Mouse (Mus musculus) spleen, postnatal 36 days (tissue): ENCODE measurements around the gene Chchd6.

Source experiments
- DNase-seq, 2 experiments: peaks; one replicate each; pipeline ENCODE4 v3.0.0; 2022; ENCODE audit warnings: low spot score in 2 of 2, mixed read lengths in 1 of 2

The Chchd6 gene

DNA sequence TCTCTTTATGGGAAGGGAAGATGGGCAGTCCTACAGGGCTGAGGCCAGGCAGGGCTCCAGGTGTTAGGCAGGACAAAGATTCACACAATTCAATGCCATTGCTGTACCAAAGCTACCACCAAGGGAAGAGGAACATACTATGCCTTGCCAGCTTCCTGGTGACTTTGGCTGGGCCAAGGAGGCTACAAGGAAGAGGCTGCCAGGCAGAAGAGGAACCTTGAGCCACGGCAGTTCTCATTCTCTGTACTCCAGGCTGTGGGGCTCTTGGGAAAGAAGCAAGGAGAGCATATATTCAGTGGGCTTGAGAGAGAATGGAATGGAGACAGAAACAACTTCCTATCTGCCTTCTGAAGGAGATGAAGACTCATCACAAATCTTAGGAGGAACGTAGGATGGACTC, 190.5 kb downstream of the Chchd6 start:
- DNase-seq = no peak

DNA sequence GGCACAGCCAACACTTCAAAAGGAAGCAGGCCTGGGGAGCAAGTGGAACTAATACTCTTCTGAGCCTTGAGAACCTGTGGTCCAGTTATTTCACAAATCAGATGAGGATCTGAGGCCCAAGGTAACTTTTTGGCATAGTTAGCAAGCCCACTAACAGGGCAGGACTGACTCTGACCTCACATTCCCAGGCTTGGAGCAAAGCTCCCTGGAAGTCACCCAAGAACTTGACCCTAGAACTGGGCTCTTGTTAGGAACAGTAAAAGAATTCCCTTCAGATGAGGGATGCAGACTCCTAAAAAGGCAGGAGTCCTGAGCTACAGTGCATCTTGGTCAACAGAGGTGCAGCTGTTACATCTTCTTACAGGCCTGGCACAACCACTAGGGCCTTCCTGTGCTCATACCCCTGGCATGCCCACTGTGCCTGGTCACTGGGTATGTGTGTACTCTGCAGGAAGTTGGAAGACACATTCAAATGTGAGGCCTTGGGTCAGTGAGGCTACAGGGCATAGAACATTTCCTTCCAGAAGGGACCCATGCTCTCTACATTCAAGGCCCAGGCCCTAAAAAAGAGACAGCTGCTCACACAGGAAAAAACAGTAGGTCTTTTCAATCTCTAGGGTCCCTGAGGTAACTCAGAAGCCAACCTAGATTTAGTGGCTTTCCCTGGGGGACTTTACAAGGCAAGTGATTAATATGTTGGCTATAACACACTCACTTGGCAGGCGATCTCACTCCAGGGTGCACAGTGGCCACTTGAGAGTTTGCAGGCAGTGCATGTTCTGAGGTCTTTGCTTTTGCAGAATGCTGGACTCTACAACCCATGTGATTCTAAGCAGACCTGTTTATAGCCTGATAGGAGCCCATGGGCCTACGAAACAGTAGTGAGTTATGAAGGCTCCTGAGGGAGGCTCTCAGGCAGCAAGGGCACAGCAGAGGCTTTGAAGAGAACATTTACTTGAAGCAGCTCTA, 191.9 kb downstream of the Chchd6 start:
- DNase-seq = no peak

DNA sequence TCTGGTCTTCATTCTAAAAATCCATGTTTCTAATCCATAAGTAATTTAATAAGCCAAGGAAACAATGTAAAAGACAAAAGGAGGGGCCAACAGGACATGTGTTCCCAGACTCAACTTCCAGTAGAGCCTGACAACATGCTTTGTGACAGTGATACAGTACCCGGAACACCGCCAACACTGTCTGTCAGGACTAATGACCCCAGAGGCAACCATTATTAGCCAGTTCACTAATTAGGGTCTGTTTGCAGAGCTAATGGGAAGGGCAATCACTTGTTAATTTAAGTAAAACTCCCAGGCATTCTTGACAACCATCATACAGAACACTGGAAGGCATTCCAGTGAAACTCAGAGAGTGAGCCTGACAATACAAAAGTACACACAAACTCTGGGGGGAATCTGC, 193.0 kb downstream of the Chchd6 start:
- DNase-seq = no peak

GRCm38 (mm10) chr6:89399564-89399963, 195.9 kb downstream of the Chchd6 start:
- no peak for DNase-seq

DNA sequence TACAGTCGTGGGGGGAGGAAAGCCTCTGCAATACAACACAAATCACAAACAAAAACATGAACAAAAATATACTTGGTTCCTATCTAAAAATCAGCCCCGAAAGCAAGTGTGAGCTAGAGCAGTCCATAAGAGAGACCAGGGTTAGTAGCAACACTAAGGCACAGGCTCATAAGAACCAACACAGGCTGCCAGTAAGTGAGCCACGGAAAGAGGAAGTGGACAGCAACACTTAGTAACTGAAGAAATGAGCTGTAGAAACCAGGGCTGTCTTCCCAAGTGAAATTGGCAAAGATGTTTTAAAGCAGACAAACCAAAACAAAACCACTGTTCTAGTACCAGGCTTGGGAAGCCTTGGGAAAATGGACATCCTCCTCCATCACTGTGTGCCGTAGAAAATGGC, 197.5 kb downstream of the Chchd6 start:
- peak in 1 of 2 experiments; percentile 14 for DNase-seq

GRCm38 (mm10) chr6:89393820-89394219, 201.6 kb downstream of the Chchd6 start:
- DNase-seq = no peak

- DNase-seq = no peak
Observed at GRCm38 (mm10) chr6:89392213-89392612, 203.2 kb downstream of the Chchd6 start.

DNA sequence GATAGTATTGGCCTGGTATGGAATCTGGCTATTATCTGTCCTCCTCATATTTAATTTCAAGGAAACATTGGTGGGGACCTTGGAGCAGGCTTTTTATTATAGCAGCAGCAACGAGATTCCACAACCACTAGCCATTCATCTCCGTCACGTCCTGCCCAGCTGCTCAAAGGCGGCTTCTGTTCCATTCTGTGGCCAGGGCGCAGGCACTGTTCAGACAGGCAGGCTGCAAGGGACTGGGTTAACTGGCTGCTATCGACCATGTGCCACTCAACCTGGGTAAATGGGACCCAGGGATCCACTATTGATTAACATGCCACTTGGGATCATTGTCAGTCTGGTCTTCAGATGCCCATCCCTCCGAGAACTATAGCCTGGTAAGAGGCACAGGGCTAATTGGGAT, 205.7 kb downstream of the Chchd6 start:
- DNase-seq = no peak

DNA sequence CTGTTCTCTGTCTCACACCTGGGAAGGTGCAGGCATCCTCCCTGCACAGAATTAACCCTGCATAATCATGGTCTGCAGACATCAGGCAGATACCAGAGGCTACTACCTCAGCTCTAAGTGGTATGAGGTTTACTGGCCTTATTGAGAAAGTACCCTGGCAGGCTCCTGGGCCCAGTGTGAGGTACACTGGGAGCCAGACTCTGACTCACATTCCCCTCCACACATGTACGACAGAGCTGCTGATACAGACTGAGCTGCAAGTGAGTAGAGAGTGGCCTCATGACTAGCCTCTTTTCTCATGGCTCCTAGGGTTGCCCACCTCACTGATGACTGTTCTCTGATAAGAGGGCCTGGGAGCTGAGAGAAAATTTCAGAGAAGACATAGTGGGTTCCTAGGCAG, 208.5 kb downstream of the Chchd6 start:
- no peak for DNase-seq

- DNase-seq = no peak
Observed at GRCm38 (mm10) chr6:89384699-89385098, 210.8 kb downstream of the Chchd6 start.

- no peak for DNase-seq
Observed at GRCm38 (mm10) chr6:89381851-89382250, 213.6 kb downstream of the Chchd6 start.

GRCm38 (mm10) chr6:89381172-89381571, 214.3 kb downstream of the Chchd6 start:
- no peak for DNase-seq

GRCm38 (mm10) chr6:89380751-89381150, 214.7 kb downstream of the Chchd6 start:
- no peak for DNase-seq

DNA sequence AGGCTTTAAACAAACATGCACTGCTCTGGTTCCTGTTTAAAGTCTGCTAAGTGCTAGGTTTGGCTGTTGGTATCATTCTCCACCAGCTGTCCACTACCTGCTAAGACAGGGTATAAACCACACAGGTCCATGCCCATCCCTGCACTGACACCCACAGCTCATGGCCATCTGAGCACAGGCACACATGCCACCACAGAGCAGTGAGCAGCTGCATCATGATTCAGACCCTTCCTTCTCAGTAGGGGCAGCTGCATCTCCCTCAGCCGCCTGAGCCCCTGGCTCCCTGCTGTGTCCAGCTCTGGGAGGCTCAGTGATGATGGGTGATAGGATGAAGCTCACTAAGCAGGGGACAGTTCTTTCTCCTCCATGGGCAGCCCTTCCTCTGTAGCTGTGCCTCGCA, 217.2 kb downstream of the Chchd6 start:
- DNase-seq = no peak

GRCm38 (mm10) chr6:89368812-89369211, 226.6 kb downstream of the Chchd6 start:
- no peak for DNase-seq

DNA sequence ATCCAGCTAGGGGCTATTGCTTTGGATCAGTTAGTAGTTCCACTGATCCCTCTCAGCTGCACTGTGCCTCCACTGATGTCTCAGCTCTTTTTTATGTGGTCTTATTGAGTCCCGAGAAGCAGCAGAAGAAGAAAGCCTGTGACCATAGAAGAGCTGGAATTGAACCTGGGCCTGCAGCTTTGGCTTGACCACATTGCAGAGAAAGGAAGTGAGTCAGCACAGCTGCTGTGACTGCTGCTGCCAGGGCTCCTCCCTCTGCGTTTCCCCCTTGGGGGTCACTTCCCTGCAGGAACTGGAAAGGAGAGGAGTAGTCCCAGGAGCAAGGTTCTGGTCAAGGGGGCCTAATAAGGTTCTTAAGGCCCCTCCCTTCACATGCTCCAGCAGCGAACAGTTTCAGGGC, 231.1 kb downstream of the Chchd6 start:
- no peak for DNase-seq

DNA sequence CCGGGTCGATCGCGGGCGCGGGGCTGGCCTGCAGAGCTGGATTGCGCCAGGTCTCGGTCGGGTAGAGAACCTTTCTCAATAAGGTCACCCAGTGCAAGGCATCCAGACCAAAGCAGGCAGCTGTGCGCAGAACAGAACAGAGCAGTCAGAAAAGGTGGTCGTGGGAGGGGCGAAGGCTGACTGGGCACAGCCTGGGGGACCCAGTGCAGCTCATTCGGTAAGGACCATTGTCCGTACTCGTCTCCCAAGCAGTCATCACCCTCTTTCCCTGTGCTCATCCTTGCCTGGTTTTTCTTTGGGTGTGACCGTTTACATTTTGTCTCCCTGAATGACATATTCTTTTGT, 232.4 kb downstream of the Chchd6 start:
- no peak for DNase-seq

- peak; percentile 31 to 35 for DNase-seq
Observed at GRCm38 (mm10) chr6:89362281-89363106, 233.0 kb downstream of the Chchd6 start, which contains the start of gene Plxna1. Plxna1 (minus strand) TSS chr6:89362620.

- no peak for DNase-seq
Observed at GRCm38 (mm10) chr6:89361418-89362280, 233.8 kb downstream of the Chchd6 start.

DNA sequence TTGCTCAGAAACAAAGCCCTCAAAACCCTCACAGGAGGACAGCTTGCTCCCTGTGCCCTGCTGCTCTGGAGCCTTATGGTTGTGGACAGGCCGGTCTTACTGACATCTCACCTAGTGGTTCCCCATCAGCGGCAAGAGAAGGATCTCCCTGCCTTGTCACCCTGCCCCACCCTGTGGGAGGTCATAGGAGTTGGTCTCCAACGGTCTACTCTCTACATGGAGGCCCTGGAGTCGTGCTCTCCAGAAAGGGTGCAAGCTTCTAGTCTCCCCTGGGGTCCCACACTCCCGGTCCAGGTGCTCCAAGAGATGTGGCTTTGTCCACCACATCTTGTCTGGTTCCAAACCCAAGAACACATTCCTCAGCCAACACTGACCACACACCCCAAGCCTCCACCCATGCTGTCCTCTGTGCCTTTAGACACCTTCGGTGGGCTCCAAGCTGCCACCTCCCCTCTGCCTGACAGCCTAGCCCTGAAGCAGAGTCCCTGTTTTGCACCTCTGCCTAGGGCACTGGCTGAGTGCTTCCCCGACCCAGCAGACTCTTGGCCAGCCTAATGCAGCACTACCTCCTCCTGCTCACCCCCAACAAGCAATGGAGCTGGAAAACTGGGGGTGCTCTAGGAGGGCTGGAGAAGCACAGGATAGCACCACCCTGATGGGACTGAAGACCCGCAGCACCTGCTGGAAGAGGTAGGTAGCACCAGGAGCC, 234.6 kb downstream of the Chchd6 start:
- no peak for DNase-seq
